Mouse (Mus musculus): ENCODE data around the gene Srsf1. TPM values are rescaled to one million over a fixed set of nuclear protein-coding genes. Genes with fewer than 3 reads are reported as not detected.

Gene Srsf1
- polyA plus RNA-seq, 1 experiment from 2014 or later = 279 TPM

- Histone ChIP-seq H3K4me1 (0 out of 2 replicates have a peak, but pooled peaks cover 3% of the 10 kb centered on the region), H3K4me2 (replicated peaks) (no peak overlapping the region), H3K4me3 (replicated peaks) (no peak overlapping the region), H3K27me3 (no peaks in the 10 kb centered on the region), H3K9ac (no peak overlapping the region), H3K9me3 (replicated peaks) (no peaks in the 10 kb centered on the region), H3K36me3 (peaks cover 1% of the 10 kb centered on the region; the same call in 1 of the 2 replicates), H3K27ac (replicated peaks) (no peak overlapping the region)
- WGBS = 74% methylated on average over 2 of the region's 2 CpGs
- no peak for ATAC-seq (ENCODE audit: insufficient number of reproducible peaks, low FRiP score, low TSS enrichment, low read depth)
Measured at GRCm38 (mm10) chr11:88057788-88058187, 10.6 kb downstream of the Srsf1 start.

- Histone ChIP-seq H3K9me3 (replicated peaks) (no peaks in the 10 kb centered on the region), H3K4me2 (replicated peaks) (no peak overlapping the region), H3K27ac (replicated peaks) (no peak overlapping the region), H3K9ac (no peak overlapping the region), H3K4me3 (replicated peaks) (no peak overlapping the region), H3K27me3 (no peaks in the 10 kb centered on the region), H3K36me3 (no peaks in the 10 kb centered on the region), H3K4me1 (no peaks in the 10 kb centered on the region)
- WGBS = 40% methylated on average over 2 of the region's 2 CpGs
- ATAC-seq (ENCODE audit: insufficient number of reproducible peaks, low FRiP score, low TSS enrichment, low read depth) = peak; percentile 83
Measured at GRCm38 (mm10) chr11:88059141-88059540, 12.0 kb downstream of the Srsf1 start.

- no peak overlapping the region for H3K4me2 ChIP-seq (replicated peaks)
- no peak overlapping the region for H3K27ac ChIP-seq (replicated peaks)
- no peak for ATAC-seq (ENCODE audit: insufficient number of reproducible peaks, low FRiP score, low TSS enrichment, low read depth)
- H3K36me3 ChIP-seq = no peaks in the 10 kb centered on the region
- peaks cover under 1% of the 10 kb centered on the region; the same call in 1 of the 2 replicates for H3K4me1 ChIP-seq
- H3K4me3 ChIP-seq (replicated peaks) = no peak overlapping the region
- no peaks in the 10 kb centered on the region for H3K9me3 ChIP-seq (replicated peaks)
- WGBS = 68% methylated on average over 2 of the region's 2 CpGs
- no peaks in the 10 kb centered on the region for H3K27me3 ChIP-seq
- H3K9ac ChIP-seq = no peak overlapping the region
Measured at GRCm38 (mm10) chr11:88061892-88062625, 14.9 kb downstream of the Srsf1 start.

GRCm38 (mm10) chr11:88065732-88066131 lies 18.6 kb downstream of the Srsf1 start:
- no peak for ATAC-seq (ENCODE audit: insufficient number of reproducible peaks, low FRiP score, low TSS enrichment, low read depth)
- Histone ChIP-seq H3K27me3 (no peaks in the 10 kb centered on the region), H3K27ac (replicated peaks) (no peak overlapping the region), H3K36me3 (no peaks in the 10 kb centered on the region), H3K9ac (no peak overlapping the region), H3K4me1 (peaks cover 16% of the 10 kb centered on the region), H3K4me2 (replicated peaks) (no peak overlapping the region), H3K4me3 (replicated peaks) (no peak overlapping the region), H3K9me3 (replicated peaks) (no peaks in the 10 kb centered on the region)

- Histone ChIP-seq H3K4me3 (replicated peaks) (peak overlapping the region; percentile 94), H3K27me3 (no peaks in the 10 kb centered on the region), H3K9me3 (replicated peaks) (no peaks in the 10 kb centered on the region), H3K4me2 (replicated peaks) (peak overlapping the region; percentile 69), H3K27ac (replicated peaks) (peak overlapping the region; percentile 95), H3K4me1 (peaks cover 25% of the 10 kb centered on the region), H3K36me3 (no peaks in the 10 kb centered on the region), H3K9ac (peak overlapping the region; percentile 77; the same call in 1 of the 2 replicates)
- 3% methylated on average over 8 of the region's 8 CpGs for WGBS
- no peak for ATAC-seq (ENCODE audit: insufficient number of reproducible peaks, low FRiP score, low TSS enrichment, low read depth)
Measured at GRCm38 (mm10) chr11:88067191-88067585, 20.0 kb downstream of the Srsf1 start.

- Histone ChIP-seq H3K27ac (replicated peaks) (peak within 1 kb of the TSS; percentile 95), H3K36me3 (no peaks in the 10 kb centered on the region), H3K9ac (peak within 1 kb of the TSS; percentile 77), H3K4me3 (replicated peaks) (peak within 1 kb of the TSS; percentile 94), H3K27me3 (no peaks in the 10 kb centered on the region), H3K4me2 (replicated peaks) (peak within 1 kb of the TSS; percentile 69), H3K4me1 (peaks cover 27% of the 10 kb centered on the region), H3K9me3 (replicated peaks) (no peaks in the 10 kb centered on the region)
- WGBS = under 1% methylated on average over 64 of the region's 81 CpGs
- ATAC-seq (ENCODE audit: insufficient number of reproducible peaks, low FRiP score, low TSS enrichment, low read depth) = peak; percentile 89
Measured at GRCm38 (mm10) chr11:88067586-88068410, 20.6 kb downstream of the Srsf1 start, which contains the start of gene Vezf1. Vezf1 (plus strand) TSS chr11:88068279.

- WGBS = under 1% methylated on average over 91 of the region's 92 CpGs
- ATAC-seq (ENCODE audit: insufficient number of reproducible peaks, low FRiP score, low TSS enrichment, low read depth) = peak; percentile 75
- no peaks in the 10 kb centered on the region for H3K27me3 ChIP-seq
- peak overlapping the region; percentile 95 for H3K27ac ChIP-seq (replicated peaks)
- peaks cover 34% of the 10 kb centered on the region for H3K4me1 ChIP-seq
- H3K36me3 ChIP-seq = peaks cover 5% of the 10 kb centered on the region; the same call in 1 of the 2 replicates
- peak overlapping the region; percentile 77 for H3K9ac ChIP-seq
- H3K9me3 ChIP-seq (replicated peaks) = no peaks in the 10 kb centered on the region
- H3K4me2 ChIP-seq (replicated peaks) = peak overlapping the region; percentile 69
- H3K4me3 ChIP-seq (replicated peaks) = peak overlapping the region; percentile 94
Measured at GRCm38 (mm10) chr11:88068411-88069245, 21.5 kb downstream of the Srsf1 start.

GRCm38 (mm10) chr11:88069246-88069570 lies 22.0 kb downstream of the Srsf1 start:
- under 1% methylated on average over 12 of the region's 12 CpGs for WGBS
- peak overlapping the region; percentile 77 for H3K9ac ChIP-seq
- H3K27me3 ChIP-seq = no peaks in the 10 kb centered on the region
- H3K4me3 ChIP-seq (replicated peaks) = peak overlapping the region; percentile 94
- no peak for ATAC-seq (ENCODE audit: insufficient number of reproducible peaks, low FRiP score, low TSS enrichment, low read depth)
- H3K27ac ChIP-seq (replicated peaks) = peak overlapping the region; percentile 95
- peaks cover 34% of the 10 kb centered on the region for H3K4me1 ChIP-seq
- peaks cover 9% of the 10 kb centered on the region; the same call in 1 of the 2 replicates for H3K36me3 ChIP-seq
- H3K9me3 ChIP-seq (replicated peaks) = no peaks in the 10 kb centered on the region
- peak overlapping the region; percentile 69 for H3K4me2 ChIP-seq (replicated peaks)

GRCm38 (mm10) chr11:88070392-88070791 lies 23.2 kb downstream of the Srsf1 start:
- no peak for ATAC-seq (ENCODE audit: insufficient number of reproducible peaks, low FRiP score, low TSS enrichment, low read depth)
- WGBS = 11% methylated on average over 4 of the region's 4 CpGs
- peaks cover 18% of the 10 kb centered on the region for H3K36me3 ChIP-seq
- no peaks in the 10 kb centered on the region for H3K9me3 ChIP-seq (replicated peaks)
- H3K4me2 ChIP-seq (replicated peaks) = peak overlapping the region; percentile 69
- H3K27me3 ChIP-seq = no peaks in the 10 kb centered on the region
- no peak overlapping the region; the same call in 1 of the 2 replicates for H3K27ac ChIP-seq (replicated peaks)
- H3K4me1 ChIP-seq = peaks cover 34% of the 10 kb centered on the region
- H3K9ac ChIP-seq = no peak overlapping the region
- H3K4me3 ChIP-seq (replicated peaks) = peak overlapping the region; percentile 94

GRCm38 (mm10) chr11:88071113-88071512 lies 23.9 kb downstream of the Srsf1 start:
- no peak overlapping the region for H3K9ac ChIP-seq
- WGBS = 22% methylated on average over 5 of the region's 5 CpGs
- H3K4me1 ChIP-seq = peaks cover 34% of the 10 kb centered on the region
- H3K36me3 ChIP-seq = peaks cover 20% of the 10 kb centered on the region
- peak overlapping the region; percentile 69 for H3K4me2 ChIP-seq (replicated peaks)
- H3K9me3 ChIP-seq (replicated peaks) = no peaks in the 10 kb centered on the region
- ATAC-seq (ENCODE audit: insufficient number of reproducible peaks, low FRiP score, low TSS enrichment, low read depth) = no peak
- no peaks in the 10 kb centered on the region for H3K27me3 ChIP-seq
- H3K27ac ChIP-seq (replicated peaks) = no peak overlapping the region
- H3K4me3 ChIP-seq (replicated peaks) = 0 out of 2 replicates have a peak overlapping the region, but pooled peaks have one; percentile 94
